Mouse (Mus musculus) ES-CJ7 (cell line): ENCODE results near the gene Olfr222.
"Not testable (repeated sequence)": the region's sequence is repeated elsewhere in the genome, so short reads cannot be mapped to it uniquely, and the experiment has no call there.

Experiments
- DNase-seq: peaks from one replicate; pipeline ENCODE4 v3.0.0; 2011; ENCODE audit warnings: low read depth, low spot score

Olfr222 gene

GRCm38 (mm10) chr11:59576135-59576534, at the start of gene Olfr222:
Gene Olfr222 (minus strand): TSS chr11:59576235.
- not testable (repeated sequence) for DNase-seq

GRCm38 (mm10) chr11:59624017-59624630, 48.1 kb upstream of the Olfr222 start:
- DNase-seq = peak; percentile 58

GRCm38 (mm10) chr11:59622214-59622613, 46.2 kb upstream of the Olfr222 start:
- DNase-seq = no peak

- not testable (repeated sequence) for DNase-seq
These were observed 41.0 kb upstream of the Olfr222 start for GRCm38 (mm10) chr11:59616986-59617385.

GRCm38 (mm10) chr11:59614120-59614519, 38.1 kb upstream of the Olfr222 start:
- peak; percentile 45 for DNase-seq

GRCm38 (mm10) chr11:59611646-59612045, 35.6 kb upstream of the Olfr222 start:
- DNase-seq = no peak

- no peak for DNase-seq
These were observed 26.3 kb upstream of the Olfr222 start for GRCm38 (mm10) chr11:59602287-59602686.

- no peak for DNase-seq
These were observed 24.8 kb upstream of the Olfr222 start for GRCm38 (mm10) chr11:59600872-59601271.

GRCm38 (mm10) chr11:59599211-59599610, 23.2 kb upstream of the Olfr222 start:
- no peak for DNase-seq

- no peak for DNase-seq
These were observed 20.9 kb upstream of the Olfr222 start for GRCm38 (mm10) chr11:59596950-59597349.

GRCm38 (mm10) chr11:59596091-59596490, 20.1 kb upstream of the Olfr222 start:
- peak; percentile 20 for DNase-seq

- DNase-seq = no peak
These were observed 17.2 kb upstream of the Olfr222 start, which contains the start of gene Olfr223 for GRCm38 (mm10) chr11:59593189-59593588. Gene Olfr223 (minus strand): TSS chr11:59593289.

GRCm38 (mm10) chr11:59589496-59589895, 13.5 kb upstream of the Olfr222 start:
- DNase-seq = no peak

- no peak for DNase-seq
These were observed 8.5 kb upstream of the Olfr222 start for GRCm38 (mm10) chr11:59584539-59584938.

GRCm38 (mm10) chr11:59575726-59576125, 309 bp downstream of the Olfr222 start:
- DNase-seq = no peak

GRCm38 (mm10) chr11:59569306-59569705, 6.7 kb downstream of the Olfr222 start:
- peak; percentile 33 for DNase-seq

- DNase-seq = no peak
These were observed 13.2 kb downstream of the Olfr222 start for GRCm38 (mm10) chr11:59562837-59563236.

GRCm38 (mm10) chr11:59562336-59562735, 13.7 kb downstream of the Olfr222 start:
- DNase-seq = peak; percentile 51

GRCm38 (mm10) chr11:59560906-59561305, 15.1 kb downstream of the Olfr222 start:
- DNase-seq = no peak

GRCm38 (mm10) chr11:59554535-59554934, 21.5 kb downstream of the Olfr222 start:
- no peak for DNase-seq

GRCm38 (mm10) chr11:59554127-59554526, 21.9 kb downstream of the Olfr222 start:
- no peak for DNase-seq

GRCm38 (mm10) chr11:59544005-59544404, 32.0 kb downstream of the Olfr222 start:
- no peak for DNase-seq

- no peak for DNase-seq
These were observed 32.7 kb downstream of the Olfr222 start for GRCm38 (mm10) chr11:59543376-59543775.

- no peak for DNase-seq
These were observed 33.6 kb downstream of the Olfr222 start for GRCm38 (mm10) chr11:59542442-59542841.
